Mouse (Mus musculus) B cell, adult 2 months (primary cell): ENCODE measurements around the gene Fmo2.
A peak's percentile ranks its signal among the peaks of the same experiment; 100 is the strongest.

Experiments
- DNase-seq, 2 experiments: peaks; one replicate each; pipeline ENCODE4 v3.0.0; 2022

Gene Fmo2

DNA sequence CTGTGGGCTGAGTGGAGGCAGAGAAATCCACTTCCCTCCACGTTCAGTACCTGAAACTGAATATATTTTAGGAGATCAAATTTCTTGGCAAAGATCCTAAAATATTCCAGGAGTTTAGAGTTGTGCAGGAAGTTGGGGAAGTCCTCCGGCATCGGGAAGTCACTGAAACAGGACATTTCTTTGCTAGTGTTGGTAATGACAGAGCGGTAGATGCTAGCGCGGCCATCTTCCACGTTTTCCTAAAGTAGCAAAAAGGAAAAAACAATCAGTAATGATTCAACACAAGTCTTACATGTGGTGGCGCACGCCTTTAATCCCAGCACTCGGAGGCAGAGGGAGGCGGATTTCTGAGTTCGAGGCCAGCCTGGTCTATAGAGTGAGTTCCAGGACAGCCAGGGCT lies 9.9 kb downstream of the Fmo2 start:
- DNase-seq = no peak

DNA sequence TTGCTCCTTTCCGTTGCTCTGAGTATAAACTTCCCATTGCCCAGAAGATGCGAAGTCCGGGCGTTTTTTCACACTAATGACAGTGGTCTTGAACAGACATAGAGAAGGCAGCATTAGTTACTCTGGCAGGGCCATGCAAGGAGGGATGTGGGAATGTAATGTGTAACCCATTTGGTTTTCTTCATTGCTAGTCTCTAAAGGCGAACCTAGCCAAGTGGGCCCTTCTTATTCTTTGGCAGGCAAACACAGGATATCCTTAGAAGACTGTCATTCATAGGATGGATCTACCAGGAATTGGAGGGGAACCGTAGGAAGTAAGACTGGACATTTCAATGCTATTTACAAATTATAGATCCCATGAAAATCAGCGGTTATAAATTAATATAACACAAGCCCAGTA lies 10.9 kb downstream of the Fmo2 start:
- DNase-seq = no peak

DNA sequence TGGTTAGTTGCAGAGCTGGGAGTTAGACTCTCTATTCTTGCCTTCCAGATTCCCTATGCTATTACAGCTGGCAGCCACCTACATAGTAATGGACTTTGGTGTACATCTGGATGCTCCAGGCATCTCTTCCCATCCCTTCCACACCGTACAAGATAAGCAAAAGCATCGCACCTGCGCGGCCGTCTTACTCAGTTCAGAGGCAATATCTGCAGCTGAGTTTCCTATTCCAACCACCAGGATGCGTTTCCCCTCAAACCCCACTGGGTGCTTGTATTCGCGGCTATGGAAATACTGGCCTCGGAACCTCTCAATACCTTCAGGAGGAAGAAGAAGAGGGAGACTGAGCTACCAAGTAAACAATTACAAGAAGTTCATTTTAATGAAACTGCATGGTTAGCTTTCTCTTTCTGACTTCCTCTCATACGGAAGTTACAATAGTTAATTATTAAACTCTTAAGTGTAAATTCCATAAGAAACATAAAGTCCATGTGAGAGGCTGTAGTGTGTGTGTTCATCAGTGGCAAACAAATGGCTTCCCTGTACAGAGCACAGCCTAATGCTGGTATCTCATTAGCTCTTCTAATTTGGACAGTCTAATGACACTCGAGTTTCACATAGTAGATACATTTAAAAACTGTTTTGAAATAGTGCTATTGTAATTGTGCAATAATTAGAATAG lies 12.2 kb downstream of the Fmo2 start:
- DNase-seq = no peak

DNA sequence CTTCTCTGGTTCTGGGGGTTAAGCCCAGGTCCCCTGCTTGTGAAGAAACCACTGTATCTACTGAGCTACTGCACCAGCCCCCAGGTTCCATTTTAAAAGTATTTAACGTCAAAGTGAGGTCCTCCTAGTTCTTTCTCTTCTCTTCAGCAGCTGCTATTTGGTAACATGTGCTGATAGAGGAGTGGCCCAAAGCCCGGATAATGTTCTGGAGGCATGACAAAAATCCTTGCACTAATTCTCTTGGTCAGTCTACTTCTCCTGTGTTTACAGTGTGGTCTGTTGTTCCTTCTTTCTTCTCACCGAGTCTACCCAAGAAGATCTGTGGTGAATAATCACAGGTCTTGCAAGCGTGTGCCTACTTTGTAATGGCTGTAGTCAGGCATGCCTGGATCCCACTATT lies 15.8 kb downstream of the Fmo2 start:
- DNase-seq = no peak

DNA sequence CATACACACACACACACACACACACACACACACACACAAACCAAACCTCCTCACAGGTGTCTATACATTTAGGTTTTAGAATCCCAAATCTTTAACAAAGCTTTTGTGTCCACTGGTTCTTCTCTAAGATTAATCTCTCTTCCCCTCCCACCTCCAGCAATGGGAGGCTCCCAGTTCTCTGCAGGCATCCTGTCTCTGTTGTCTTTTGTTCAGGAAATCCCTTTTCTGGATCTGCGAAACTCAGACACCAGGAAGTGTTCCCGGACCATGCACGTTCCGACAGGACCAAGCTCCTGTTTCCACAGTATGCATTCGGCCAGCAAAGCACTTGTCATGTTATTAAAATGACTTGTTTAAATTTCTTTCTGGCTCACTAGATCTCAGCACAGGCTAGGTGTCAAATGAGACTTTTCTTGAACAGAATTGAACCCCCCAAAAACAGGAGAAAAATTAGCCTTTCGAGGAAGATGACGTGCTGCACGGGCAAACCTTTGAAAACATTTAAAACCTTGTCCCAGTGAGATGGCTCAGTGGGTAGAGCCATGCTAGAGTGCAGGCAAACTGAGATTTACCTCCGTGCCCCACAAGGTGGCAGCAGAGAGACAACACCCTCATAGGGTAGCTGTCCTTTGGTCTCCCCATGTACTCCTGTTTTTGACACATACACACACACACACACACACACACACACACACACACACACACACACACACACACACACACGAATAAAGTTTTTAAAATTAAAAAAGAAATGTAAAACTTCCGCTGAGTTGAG lies 18.7 kb downstream of the Fmo2 start:
- peak; percentile 58 to 65 for DNase-seq

DNA sequence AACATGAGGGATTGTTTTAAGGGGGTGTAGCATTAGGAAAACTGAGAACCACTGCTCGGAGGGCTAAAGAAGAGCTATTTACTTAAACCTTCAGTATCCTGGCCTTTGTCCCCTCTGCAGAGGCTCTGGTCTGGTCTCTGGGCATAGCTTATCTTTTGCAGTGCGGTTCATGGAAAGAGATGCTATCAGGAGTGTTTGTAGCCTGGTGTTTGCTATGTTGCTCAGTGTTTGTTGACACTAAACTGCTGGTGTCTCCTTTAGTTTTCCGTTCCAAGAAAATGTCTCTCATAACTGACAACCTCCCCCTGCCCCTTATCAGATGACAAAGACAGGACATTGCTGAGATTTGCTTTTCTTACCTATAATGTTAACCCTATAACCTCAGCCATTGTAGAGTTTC lies 23.4 kb downstream of the Fmo2 start:
- no peak for DNase-seq

DNA sequence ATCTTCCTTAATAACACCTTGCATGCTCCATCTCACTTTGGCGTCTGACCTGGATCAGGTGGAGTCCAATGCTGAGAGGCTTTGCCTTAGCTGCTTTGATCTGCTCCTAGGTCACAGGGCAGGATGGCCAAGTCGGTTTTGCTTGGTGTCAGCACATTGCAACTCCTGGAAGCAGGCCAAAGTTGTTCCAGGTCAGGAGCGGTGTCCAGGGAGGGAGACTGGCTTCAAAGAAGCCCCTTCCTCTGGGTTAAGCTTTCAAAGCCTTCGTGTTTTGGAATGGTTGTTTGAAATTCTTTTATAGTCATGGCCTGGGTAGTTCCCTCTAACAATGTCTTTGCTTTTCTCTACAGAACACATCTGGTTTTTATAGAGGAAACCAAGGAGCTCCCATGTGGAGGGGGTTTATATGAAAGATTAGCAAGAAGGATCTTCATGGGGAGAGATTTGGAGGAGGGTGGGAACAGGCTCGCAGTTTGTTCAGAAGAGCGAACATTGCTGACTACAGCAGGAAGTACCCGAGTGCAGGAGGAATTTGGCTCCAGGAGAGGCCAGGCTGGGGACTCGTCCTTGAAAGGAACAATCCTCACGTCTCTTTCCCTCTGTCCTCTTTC lies 26.7 kb downstream of the Fmo2 start:
- no peak for DNase-seq

DNA sequence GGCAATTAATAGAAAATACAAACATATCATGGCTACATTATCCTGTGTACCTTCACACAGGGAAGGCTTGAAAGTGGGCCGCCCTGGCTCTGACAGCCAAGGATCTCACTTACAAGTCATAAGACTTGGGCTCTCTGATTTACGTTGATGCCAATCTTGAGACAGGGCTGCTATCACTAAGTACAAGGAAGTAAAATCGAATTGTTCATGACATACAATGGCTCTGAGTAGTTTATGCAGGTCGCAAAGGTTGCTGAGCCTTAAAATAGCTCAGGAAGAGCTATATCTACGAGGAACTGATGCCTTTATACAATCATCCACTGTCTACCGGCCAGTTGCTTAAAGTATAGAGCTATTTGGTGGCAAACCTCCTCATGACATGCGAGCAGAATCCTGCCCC lies 27.5 kb downstream of the Fmo2 start:
- DNase-seq = no peak

DNA sequence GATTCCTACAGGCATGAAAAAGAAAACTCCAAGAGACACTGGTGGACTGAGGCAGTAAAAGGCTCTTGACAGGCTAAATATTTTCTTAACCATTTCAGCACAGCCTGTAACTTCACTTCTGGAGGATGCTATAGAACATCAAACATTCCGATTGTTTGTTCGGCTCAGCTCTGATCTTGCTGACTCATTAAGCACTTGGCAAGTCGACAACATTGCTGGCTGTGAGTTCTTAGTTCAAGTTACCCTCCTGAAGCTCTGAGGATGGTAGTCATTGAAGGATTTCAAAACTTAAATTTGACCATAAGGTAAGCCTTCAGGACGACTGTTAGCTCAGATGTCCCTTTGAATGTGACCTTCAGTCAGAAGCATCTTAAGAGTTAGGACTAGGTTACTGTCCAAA lies 31.1 kb downstream of the Fmo2 start:
- DNase-seq = no peak

DNA sequence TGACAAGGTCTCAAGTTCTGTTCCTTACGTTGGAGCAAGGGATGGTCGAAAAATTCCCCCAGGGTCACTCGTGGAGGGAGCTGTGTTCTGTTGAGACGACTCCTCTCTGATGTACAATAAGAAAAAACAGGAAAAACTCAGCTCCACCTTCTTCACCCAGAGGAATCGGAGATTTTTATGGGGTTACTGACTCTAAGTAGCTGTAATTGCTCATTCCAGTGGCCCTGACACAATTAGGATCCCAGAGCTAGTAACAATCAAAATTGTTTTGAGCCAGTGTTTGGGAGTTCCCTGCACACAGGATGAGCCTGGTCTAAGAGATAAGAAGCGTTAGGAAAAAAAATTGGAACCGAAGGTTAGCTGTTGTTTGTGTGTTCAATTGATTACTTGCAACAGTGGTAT lies 32.2 kb downstream of the Fmo2 start, which contains the start of gene Fmo1:
Gene Fmo1, minus strand, starts transcription at position 331 of the 402 bp plus-strand sequence.
- no peak for DNase-seq

DNA sequence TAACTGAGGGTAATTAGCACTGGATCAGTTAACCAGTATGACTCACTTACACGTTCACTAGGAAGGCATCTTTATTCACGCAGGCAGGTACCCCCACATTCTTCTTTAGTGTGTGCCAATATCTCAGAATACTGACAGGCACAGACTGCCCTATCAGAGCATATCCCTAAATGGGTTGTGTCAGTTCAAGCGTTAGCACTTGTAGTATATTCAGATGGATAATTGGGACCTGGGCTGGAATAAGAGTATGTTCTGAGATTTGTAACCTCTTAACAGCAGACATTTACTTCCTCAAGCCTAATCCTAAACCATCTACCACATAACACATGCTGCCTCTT lies 33.1 kb downstream of the Fmo2 start:
- DNase-seq = no peak

DNA sequence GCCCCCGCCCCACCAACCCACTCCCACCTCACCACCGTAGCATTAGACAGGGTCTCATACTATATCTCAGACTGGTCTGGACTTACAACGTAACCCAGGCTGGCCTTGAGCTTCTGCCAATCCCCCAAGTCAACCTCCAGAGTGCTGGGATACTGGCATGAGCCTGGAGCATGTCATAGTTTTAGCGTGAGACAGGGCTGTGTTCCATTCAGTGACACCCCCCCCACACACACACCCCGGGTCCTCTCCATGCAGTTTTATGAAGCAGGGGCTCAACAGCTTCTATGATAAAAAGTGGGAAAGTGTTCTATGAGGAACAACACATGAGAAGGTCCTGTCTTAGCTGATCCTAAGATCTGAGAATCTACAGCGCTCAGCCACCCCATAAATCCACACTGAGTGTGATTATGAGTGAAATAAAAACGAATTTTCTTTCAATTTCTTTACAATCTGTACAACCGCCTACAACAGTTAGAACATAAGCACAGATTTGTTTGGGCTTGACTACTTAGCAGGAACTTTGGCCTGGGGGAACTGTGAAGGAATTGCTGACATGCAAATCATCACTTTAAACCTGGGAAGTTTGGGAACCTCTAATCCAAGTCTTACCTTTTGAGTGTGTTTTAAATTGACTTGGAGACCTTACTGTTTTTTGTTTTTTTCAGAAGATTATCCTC lies 33.6 kb downstream of the Fmo2 start:
- no peak for DNase-seq

DNA sequence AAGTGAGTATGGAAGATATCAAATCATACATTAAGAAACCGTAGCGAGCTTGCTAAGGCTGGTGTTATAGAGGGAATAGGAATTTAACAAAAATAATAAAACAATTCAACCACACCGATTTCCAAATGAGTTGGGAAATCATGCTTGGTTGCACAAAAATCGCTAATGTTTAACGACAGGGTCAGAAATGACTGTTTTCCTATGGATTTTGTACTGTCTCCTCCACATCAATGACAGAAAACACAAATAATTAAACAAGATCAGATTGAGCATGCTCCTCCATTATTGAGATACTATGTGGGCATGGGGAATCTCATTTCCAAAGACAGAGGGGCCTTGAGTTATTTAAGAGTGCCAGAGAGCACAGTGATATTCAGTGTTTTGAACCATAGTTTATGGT lies 34.2 kb downstream of the Fmo2 start:
- no peak for DNase-seq

DNA sequence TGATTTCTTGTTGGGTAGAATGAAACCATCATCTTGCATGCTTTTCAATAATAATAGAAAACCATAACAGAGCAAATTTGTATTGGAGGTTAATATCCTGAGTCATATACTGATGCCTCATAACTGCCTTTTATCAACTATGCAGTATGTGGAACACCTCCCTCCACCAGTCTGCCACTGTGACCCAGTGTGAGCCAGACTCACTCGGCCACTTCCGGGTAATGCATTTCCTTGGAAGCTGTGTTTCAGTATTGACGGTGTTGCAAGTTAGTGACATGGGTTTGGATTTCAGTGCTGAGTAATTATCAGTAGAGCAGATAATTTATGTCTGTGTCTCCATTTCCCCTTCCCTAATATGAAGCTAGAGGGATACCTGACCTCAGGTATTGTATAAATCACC lies 34.9 kb downstream of the Fmo2 start:
- DNase-seq = no peak

DNA sequence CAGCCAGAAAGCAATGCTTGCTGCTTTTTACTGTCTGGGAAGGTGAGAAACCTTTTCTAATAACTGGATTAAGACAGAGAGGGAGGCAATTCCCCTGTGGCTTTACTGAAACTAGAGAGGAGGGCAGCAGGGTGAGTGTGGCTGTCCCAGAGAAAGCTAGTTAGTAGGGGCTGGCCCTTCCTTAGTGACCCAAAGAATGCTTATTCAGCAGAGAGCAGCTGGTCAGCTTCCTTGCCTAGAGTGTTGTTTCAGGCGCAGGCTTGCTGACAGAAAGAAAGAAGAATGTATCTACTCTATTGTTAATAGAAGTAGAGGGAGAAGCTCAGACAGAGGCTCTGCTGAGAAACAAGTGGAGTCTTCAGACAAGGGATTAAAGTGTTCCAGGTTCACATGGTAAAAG lies 36.2 kb downstream of the Fmo2 start:
- DNase-seq = no peak

DNA sequence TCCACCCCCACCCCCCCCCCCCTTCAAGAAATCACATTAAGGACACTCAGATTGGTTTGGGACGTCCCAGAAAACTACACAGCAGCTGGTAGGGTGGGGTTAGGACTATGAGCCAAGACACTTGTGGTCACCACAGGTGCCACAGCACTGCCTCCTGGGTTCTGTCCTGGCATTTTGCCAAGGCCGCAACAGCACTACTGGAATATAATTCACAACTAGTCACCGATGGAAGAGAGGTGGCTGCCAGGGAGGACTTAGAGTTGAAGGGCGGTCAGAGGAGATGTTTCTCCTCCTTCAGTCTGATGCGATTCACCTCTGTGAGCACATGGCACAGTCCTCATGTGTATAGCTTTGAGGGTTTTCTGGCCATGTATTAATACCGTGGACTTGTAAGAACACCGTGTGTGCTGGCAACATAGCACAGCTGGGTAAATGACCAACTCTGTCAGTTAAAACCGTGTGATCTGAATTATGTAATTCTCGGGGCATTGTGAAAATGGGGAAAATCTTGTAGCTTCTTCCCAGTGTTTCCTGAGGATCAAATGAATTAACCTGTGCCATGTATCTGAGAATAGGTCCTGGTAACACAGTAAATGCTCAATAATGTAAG lies 38.4 kb downstream of the Fmo2 start:
- no peak for DNase-seq

DNA sequence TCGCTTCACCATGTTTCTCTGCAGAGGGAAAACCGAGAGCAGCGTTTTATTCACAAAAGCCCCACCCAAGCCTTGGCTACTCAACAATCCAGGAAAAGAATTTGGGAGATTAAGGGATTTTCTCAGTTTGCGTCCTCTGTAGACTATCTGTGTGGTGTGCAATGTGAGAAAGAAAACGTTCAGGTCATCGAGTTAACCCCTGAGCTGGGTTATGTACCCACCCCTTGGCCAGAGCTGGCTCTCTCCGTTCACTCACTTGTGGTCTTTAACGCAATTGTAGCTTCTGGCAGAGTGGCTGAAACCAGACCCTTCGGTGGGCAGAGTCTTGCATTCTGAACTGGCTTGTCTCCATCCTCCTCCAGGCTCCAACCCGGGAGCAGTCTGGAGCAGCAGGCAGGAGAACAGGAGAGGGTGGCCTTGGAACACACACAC lies 39.0 kb downstream of the Fmo2 start:
- DNase-seq = no peak

DNA sequence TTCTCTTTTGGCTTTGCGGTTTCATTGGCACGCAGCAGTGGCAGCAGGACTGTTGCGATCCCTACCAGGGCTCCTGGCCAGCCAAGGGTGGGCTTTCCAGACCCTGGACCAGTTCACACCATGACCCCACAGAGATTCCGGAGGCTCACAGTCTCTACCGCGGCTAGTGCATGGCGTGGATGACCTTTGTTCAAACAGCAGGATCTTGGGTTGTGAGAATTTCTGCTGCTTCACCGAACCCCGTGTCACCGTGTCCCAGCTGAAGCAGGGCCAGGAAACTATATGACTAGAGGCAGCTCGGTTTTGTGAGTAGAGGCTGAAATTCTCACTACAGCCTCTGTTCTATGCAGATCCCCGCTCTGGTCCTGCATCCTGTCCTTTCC lies 39.8 kb downstream of the Fmo2 start:
- no peak for DNase-seq

DNA sequence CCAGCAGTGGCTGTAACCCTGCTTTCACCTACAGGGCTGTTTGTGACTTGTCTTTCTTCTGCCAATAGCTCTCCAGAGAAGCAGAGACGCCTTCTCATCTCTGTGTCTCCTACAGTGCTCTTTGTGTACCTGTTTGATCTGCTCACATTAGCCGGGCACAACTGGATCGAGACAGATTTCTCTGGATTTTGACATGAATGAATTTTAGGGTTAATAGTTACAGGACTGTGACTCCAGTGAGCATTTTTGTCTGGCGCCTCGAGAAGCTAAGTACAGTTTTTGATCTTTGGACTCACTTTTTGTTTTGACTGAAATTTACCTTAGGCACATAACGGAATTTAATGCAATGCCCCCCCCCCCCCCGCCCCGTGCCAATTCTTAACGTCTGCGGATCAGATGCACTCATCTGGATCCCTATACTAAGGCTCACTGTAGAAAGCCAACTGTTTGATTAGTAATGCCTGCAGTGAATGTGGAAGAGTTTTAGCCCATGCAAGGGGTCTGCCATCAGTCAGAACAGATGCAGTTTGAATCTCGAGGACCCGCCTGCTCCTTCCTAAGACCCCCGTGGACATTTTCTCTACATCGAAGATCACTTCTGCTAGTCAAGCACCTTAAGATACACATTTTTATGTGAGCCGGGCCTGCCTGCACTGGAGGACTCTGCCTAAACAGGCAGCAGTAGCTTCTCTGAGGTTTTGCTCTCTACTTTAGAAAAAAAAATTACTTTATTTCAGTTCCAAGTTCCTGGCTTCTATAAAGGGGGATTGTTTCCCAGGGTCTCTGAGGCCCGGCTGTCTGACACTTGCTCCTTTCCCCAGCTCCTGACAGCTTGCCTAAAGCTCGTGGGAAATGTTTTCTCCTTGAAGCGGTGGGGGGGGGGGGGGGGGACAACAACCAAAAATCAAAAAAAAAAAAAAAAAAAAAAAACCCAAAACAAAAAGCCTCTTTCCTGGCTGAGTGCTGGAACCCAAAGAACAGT lies 40.5 kb downstream of the Fmo2 start:
- no peak for DNase-seq

DNA sequence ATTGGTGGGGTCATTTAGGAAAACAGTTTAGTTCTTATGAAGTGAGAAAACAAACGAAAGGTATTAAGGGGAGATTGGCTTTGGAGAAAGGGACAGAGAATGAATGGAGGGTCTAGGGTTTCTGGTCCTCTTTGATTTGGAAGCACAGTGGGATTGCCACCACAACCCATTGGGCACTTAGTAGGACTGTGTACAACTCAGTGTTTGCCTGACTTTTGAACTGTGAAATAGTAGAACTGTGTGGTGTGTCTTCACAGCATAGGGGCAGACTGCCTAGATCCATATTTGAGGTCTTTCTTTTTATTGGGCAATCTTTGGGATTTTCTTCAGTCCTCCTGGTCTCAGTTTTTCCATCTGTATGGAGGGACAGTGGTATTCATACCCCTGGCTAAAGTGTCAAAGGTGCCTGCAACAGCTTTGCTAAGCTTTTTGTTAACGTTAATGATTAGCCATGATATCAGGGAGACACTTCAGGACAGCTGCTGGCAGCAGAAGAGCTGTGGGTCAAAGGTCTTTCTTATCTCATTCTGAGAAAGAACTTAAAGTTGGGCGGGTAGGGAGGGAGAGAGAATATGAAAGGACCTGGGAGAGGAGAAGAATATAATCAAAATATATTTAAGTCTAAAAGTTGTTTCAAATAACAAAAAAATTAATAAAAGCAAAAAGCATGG lies 44.6 kb downstream of the Fmo2 start:
- no peak for DNase-seq

DNA sequence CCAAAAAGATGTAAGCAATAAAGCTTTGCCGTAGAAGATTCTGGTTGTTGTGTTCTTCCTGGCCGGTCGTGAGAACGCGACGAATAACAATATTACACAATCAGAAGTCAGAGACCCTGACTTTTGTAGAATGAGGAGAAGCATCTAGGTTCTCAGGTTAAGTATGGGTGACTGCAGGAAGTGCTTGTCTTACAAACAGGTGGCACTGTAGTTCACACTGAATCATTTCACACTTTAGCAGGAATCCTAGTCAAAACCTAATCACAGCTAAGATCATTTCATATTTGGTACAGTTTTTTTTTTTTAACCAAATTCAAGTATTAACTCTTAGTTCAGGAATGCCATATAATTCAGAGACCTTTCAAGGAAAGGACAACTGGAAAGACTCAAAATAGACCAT lies 51.0 kb downstream of the Fmo2 start:
- no peak for DNase-seq

DNA sequence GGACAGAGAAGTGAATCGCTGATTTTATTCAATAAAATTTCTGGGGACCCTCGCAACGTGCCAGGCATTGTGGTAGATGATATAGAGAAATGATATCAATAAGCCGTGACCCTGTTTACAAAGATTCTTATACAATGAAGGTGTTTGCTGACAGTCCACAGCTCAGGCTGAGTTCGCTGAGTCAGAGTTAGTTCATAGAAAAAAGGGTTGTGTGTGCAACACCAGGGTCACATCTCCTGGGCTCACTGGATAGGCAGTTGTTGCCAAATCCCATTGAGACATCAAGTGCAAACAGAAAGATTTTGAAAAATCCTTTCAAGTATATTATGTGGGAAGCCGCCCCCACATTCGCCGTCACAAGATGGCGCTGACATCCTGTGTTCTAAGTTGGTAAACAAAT lies 58.3 kb downstream of the Fmo2 start:
- no peak for DNase-seq
